Mouse (Mus musculus) cerebellum, postnatal 36 days (tissue): ENCODE data around the gene Tenm2.

Source experiments
- DNase-seq, 2 experiments: peaks; one replicate each; pipeline ENCODE4 v3.0.0; 2021 to 2022; ENCODE audit warnings: mixed read lengths in 2 of 2

Gene Tenm2

DNA sequence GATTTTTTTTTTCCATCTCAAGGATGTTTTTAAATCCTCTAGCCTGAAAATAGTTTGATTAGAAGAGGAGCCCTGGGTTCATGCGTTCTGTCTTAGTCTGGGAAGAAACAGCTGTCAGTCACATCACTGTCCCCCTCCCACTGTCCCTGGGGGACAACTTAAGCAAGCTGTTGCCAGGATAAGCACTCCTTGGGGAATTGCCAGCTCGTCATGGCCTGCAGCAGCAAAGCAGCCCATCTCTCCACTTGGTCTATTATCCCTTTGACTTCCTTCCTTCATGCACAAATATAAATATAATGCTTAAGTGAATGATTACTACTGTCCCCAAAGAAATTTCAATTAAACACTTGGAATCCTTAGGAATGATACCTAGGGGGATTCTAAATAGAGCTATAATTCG is 344.7 kb downstream of the Tenm2 start:
- no peak for DNase-seq

DNA sequence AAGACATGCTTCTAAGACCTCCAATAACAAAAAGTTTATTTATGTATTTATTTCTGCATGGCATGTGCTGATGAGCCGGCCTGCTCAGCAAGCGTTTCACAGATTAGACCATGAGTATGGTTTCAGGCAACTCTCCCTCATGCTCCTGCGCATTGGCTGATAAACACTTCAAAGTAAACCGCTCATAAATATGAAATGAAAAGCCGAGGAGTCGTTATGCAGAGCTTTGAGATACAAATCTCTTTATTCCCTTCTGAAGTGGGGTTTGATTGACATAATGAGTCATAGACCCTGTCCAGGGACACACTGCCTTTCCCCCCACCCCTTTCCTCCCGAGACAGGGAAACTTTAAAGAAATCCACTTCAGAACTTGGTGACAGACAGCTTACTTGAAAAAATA is 348.3 kb downstream of the Tenm2 start:
- DNase-seq = no peak

DNA sequence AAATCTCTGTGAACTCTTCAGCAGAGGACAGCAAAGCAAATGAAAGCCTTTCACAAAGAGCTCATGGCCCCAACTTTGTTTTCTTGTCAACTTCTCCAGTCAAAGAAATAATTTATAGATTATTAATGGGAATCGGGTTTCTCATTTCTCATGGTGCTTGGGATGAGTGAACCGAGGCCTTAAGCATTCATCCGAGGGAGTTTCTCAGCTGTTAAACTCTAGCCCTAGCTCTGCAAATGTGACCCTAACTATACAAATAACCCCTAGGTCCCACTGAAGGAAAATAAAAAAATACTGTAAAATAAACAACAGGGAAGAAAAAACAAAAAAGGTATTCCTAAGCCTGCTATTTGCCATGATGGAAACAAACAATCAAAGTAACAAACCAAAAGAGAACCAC is 349.6 kb downstream of the Tenm2 start:
- DNase-seq = no peak

DNA sequence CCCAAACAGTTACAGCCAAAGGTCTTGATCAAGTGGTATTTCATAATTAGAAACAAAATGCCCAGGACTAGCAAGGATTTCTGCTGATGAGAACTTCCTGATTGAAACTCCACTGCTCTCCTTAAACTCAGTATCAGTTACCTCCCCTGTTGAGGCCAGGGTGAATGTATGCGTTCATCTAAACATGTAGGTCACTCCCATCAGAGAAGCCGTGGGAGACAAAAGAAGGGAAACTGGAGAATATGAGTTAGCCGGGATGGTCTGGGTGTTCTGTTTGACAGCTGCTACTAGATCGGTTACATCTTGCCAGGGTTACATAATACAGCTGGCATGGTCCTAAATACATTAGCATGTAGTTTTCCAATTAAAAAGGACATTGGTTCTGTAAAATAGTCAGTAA is 362.8 kb downstream of the Tenm2 start:
- DNase-seq = peak in 1 of 2 experiments; percentile 5

DNA sequence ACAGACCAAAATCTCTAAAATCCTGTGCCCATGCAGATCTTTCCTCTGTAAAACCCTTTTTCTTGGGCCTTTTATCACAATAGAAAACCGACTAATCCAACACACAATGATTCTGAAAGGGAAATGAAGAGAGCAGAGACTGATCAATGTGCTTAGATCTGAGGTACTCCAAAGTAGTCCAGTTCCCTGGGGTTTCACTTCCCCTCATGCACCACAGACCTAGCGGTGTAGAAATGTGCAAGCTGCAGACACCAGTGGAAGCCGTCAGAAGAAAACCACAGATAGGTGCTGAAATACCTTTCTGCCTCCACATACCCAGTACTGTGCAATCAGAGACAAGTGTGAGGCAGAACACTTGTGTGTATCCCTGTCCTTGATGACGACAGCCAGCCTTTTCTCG is 365.2 kb downstream of the Tenm2 start:
- DNase-seq = no peak

DNA sequence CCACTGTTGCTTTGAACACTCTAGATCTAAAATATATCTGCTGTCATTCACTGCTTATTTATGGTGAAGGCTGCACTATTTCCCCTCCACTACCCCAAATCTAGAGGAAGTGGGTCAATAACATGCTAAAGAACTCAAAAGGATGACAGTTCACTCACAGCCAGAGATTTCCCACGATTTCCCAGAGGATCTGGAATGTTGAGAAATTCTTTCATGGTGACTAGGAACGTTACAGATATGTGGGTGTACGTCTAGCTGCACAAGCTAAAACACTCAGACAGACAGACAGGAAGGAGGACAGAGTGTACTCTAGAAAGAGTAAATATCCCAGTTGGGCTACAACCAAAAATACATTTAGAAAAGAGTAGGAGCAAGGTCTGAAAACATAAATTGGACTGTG is 384.1 kb downstream of the Tenm2 start:
- no peak for DNase-seq

DNA sequence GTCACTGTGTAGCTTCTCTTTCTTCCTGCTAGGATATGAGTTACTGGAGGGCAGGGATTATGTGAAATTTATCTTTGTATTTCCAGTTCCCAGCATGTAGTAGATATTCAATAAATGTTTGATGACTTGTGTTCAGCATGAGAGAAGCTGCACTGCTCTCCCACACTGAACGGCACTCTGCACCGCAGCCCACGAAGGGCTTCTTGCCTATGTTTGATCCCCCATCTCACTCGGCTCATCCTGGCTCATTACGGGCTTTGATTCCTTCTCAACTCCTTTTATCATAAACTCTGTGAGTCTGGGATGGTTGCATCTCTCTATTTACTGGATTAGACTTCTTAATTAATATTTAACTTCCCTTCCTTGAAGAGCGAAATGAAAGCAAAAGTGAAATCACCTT is 388.3 kb downstream of the Tenm2 start:
- DNase-seq = no peak

DNA sequence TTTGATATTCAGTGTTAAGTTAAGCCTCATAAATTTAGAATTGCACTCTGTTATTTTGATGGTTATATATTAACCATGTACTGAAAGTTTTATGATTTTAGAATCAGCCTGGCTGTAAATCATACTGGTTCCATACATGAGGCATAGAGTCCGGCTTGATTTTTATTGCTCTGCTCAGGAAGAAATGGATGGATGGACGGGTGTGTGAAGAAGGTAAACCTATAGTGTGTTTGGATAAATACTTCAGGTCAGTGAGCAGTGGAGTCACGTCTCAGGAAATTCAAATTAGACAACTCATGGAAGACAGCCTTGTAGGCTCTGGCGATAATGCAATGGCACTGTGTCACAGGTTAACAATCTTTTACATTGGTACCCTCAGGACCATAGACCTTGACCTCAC is 402.9 kb downstream of the Tenm2 start:
- no peak for DNase-seq

DNA sequence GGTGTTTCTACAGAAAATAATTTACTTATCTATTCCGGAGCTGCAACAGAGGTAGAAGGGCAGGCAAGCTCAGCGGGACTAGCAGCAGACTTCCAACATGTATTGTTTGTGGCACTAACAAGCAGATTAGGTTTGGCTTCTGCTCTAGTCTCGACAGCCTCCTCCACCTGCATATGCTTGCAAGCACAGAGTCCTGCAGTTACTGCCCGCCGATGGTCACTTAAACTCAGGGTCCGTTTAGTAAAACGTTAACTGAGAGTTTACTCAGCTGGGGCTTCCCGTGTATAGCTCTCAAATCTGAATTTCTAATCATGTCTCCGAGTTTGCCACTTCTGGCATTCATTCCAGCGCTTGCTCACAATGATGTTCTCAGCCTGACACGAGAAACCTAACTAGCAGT is 404.3 kb downstream of the Tenm2 start:
- no peak for DNase-seq

DNA sequence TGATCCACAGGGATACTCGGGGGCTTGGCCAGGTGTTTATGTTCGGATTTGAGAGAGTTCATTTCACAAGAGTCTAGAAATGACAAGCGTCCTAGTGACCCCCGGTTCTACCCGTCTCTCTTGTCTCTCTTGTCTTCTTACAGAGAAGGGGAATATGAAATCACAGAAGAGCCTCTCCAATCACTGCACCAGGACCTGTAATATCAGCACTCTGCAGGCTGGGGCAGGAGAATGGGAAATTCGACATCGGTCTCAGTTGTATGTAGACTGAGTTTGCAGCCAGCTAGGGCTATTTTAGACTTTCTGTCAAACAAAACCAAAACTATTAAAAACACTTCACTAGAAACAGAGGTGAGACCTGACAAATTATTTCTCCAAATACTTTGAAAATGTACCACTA is 411.1 kb downstream of the Tenm2 start:
- no peak for DNase-seq

DNA sequence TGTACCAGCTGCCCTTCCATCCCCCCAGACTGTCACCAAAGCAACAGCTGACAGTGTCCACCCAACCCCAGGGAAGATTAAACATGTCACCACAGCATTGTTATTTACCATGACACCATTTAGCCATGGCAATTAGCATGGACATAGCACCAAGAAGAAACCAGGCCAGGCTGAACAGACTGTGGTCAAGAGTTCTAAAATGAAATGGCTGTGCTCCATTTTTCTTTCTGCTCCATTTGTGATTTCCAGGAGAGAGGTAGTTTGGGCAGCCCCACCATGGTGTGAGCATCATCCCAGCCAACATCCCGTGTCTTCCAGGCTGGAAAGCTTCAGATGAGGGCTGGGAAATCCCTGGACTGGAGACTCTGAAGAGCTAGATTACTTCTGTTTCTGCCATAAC is 431.1 kb downstream of the Tenm2 start:
- peak in 1 of 2 experiments; percentile 8 for DNase-seq

DNA sequence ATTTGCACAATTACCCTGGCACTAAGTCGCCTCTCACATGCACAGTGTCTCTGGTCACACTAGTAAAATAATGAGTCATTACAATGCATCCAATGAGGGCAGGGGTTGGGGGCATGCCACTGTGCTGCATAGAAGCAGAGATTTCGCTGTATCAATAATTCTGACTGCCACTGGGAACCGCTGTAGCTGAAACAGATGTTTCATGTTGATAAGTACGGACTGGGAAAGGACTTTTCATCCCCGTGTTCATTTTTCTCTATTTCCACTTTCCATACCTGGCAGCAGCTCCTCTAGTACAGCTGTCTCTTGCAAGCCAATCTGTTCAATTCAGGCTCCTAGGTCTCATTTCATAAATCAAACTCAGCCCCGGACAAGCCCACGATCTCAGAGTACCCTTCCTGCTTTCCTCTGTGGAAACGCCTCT is 433.5 kb downstream of the Tenm2 start:
- no peak for DNase-seq

DNA sequence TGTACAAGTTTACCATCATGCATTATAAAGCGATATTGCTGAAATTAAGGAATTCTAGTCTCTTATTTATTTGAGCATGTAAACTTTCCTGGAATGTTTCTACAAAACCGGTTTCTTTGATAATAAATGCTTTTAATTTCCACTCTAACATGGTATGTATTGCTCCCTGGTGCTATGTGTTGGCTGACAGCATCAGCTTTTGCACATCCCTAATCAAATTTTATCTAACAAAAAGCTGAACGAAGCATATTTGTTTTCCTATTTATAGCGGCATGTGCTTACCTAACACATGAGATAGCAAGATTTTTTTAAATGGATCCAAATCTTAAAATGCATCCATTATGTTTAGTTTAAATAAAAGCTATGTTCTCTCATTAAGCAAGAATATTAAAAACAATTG is 434.1 kb downstream of the Tenm2 start:
- no peak for DNase-seq

DNA sequence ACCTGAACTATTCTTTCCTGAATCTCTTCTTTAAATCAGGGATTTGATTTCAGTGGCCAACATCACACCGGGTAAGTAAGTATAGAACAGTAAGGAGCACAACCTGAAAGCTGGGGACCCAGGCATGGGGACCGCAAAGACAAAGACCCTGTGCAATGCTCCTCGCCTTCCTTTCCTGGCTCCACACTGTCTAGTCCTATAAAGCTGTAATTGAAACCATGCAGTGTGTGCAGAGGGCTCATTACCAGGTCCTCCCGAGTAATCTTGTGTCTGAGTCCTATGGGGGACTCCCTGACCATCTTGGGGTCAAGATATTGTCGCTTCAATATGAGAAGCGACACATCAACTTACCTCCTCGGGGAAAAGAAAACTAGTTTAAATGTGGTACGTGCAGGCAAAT is 436.4 kb downstream of the Tenm2 start:
- DNase-seq = no peak

DNA sequence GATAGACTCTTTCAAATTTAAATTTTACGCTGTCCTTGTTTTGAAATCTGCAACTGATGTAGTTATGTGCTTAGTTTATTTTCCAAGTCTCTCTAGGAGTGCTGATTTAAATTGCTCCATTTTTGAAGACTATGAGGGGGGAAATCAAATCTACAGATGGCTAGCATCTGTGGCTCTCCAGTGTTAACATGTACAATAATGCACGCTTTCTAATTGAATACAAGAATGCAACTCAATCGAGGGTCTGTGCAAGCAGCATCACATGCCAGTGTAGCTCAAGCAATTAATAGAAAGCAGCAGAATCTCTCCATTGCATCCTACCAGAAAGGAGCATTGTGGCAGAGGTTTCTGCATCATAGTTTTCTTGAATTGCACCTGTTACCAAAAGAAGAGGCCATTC is 477.8 kb downstream of the Tenm2 start:
- no peak for DNase-seq

DNA sequence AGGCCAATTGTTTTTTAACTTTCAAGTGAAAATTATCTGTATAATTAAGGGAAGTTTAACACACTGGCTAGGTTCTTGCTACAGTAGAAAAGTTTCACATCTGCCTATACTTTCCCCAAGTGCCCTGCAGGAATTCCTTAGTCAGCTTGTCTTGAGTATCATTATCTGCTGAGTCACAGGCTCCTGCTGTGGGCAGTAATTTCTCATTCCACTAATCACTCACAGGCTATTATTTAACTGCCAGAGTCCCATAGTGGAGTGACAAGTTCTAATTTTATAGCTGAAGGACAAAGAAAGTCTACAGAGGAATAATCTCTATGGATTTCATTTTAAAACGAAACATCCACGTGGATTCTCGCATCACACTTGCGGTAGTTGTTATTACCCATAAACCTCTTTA is 489.5 kb downstream of the Tenm2 start:
- no peak for DNase-seq

DNA sequence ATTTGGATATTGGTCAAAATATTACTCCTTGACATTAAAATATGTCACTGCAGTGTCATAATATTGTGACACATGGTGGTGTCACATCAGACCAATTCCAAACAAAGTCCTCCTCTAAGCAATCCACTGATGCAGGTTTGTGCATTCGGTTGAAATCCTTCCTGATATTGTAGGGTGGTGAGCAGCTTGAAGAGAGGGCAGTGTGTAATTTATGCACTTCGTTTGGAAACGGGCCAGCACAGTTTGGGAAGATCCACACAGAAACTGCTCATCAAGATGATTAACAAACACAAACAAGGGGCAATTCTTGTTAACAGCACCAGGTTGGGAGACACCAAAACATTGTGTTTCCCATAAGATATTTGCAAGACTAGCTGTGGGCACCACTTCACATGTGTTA is 508.0 kb downstream of the Tenm2 start:
- DNase-seq = no peak

DNA sequence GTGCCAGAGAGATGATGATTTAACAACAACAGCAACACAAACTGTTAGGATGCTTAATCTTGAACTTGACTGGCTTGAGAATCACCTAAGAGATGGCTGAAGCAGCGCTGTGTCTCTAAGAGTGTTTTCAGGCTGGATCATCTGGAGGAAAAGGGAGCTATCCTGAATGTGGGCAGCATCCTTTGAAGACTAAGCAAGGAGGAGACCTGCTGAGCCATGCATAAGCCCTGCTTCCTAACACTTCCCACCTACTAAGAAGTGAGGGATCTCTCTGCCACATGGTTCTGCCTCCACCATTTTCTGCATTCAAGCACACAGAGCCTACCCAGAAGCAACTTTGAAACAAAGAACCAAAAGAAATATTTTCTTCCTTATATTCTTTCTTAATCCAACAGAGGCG is 532.9 kb downstream of the Tenm2 start:
- DNase-seq = no peak

DNA sequence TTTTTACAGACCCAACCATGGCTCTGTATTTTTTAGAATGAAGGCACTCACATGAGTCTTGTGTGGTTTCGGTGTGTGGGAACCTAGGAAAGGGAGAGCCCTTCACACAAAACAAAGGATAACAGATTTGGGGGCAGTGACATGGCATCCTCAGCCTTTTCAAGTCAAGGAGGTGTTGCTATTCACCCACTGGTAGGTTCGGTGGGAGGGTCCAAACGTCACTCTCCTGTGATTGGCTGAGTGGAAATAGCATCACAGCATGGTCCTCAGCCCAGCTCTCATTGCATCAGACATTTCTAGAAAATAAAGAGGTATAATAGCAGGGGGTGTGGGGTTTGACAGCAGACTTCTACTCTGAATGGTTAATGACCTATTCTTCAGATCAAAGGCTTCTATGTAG is 534.8 kb downstream of the Tenm2 start:
- no peak for DNase-seq

DNA sequence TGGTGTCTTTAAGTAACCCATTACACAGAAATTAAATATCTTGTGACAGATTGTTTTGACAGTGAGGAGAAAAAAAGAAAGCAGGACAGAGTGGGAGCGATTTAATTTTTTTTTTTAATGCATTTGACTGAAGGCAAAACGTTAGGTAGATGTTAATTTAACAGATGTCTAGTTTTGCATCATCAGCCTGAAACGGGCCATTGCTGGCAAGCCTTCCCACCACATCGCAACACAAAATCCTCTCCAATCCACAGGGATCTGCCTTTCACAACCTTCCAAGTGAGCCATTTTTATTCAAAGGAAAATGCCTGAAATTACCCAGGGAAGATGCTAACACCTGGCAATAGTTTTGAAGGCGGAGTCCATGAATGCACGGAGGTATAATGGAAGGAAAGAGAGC is 535.6 kb downstream of the Tenm2 start:
- no peak for DNase-seq

DNA sequence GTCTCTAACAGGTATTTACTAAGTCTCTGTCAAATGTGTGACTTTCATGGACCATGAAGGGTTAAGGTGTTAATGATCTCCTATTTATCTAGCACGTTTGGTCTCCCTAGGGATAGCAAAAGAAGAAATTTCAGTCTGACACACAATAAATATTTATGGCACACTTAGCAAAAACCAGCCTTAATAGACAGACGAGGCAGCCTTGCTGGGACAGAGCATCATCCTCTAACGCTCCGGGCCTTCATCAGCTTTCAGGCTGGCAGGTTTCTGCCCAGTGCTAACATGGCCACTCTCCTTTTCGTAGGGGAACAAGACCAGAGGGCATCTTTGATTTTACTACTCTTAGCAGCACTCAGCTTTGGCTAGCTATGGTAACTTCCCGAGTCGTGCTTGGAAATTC is 537.5 kb downstream of the Tenm2 start:
- no peak for DNase-seq

DNA sequence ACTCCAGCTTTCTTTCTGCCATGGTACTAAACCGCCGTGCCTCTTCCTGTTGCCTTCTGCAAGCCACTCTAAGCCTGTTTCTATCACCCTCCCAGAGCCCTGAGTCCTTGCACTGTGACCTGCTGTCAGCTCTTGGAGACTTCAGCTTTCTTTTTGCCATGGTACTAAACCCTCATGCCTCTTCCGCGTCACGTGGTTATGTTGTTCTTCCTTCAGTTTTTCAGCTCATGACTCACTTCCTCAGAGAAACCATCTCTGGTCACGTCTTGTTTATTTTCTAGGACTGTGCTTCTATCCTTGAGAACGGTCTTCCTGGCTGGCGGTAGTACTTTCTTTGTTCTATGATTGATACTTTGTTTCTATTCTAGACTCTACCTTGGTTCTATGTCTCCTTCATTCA is 537.9 kb downstream of the Tenm2 start:
- no peak for DNase-seq

DNA sequence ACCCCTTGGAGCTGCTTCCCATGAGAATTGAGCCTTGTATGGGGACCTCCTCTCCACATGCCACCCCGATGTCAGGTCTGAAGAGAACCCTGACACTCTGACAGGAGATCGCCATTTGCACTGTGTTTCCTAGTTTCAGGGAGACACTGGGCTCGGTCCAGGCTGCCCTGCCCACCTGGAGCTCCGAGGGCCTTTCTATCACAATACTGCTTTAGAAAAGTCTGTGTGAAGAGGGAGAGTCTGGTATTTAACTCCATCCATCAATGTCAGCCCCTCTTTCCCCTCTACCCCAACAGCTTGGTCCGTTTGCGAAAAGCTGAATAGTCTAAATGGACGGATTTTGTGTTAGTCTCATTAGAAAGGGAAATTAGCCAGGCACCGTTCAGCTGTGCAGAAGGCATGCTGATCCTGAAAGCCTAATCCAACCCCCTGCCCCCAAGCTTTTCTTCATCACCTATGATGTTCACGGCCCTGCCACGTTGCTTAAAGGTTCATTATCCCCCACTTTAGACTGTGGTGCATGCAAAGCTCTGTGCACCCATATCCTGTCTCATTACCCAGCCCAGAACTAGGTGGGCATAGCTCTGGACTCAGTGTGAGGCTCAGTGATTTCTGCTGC is 538.6 kb downstream of the Tenm2 start:
- DNase-seq = no peak

DNA sequence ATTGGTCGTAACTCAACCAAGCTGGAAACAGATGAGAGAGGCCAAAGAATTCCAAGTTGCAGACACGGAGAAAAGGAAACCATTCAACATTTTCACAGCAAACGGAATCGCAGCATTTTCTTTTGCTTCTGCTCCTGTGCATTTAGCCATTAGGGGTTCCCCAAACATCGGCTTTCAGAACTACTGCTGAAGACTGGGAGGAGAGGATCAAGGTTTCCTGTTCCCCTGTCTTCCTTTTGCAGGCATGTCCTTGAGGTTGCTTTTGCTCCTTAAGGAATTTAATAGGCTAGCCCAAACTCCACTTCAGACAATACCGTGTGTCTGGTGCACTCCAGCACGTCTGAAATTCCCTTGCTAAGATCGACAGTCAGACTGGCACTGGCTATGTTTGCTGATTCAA is 541.0 kb downstream of the Tenm2 start:
- DNase-seq = no peak

DNA sequence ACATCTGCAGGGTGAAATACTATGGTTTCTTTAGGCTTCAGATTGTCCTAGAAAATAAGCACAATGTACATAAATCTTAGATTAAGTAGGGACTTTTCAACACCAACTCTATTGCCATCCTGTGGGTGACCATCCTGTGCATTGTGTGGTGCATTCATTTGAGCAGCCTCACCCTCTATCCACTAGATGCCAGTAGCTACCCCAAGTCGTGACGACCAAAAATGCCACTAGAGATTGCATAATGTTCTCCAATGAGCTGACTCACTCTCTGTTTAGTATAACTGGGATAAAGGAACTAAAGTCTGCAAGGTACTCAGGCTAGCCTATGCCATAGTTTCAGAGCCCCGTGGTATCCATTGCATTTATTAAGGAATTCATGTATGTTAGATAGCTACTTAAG is 543.1 kb downstream of the Tenm2 start:
- no peak for DNase-seq

DNA sequence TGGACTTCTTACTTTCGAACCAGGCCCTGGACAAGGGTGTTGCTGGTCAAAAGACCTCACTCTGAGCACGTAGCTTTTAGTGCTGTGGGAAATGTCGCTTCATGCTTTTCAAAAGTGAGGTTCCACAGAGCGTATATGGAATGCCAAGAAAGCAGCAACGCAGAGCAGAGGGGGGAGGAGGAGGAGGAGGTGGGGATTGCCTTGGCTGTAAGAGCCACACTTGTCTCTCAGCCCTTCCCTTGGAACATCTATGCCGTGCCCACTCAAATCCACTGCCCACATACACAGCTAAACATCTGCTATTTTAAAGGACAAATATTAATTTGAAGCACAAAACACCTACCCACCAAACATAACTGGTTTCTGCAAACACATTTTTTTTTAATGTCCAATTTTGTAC is 544.9 kb downstream of the Tenm2 start:
- no peak for DNase-seq
